Mouse (Mus musculus) cerebellum, postnatal 14 days (tissue): Measurements from ENCODE around the gene Myo1c.
"Not testable (repeated sequence)": the region's sequence is repeated elsewhere in the genome, so short reads cannot be mapped to it uniquely, and the experiment has no call there.

Experiments used
- DNase-seq, 2 experiments: peaks; one replicate each; pipeline ENCODE4 v3.0.0; 2021; ENCODE audit warnings: mixed read lengths in 2 of 2

Myo1c gene

GRCm38 (mm10) chr11:75669176-75669852 is 19.0 kb downstream of the Myo1c start:
- no peak for DNase-seq

GRCm38 (mm10) chr11:75669853-75670200 is 19.5 kb downstream of the Myo1c start:
- DNase-seq = no peak

GRCm38 (mm10) chr11:75671426-75672180 is 21.3 kb downstream of the Myo1c start:
- DNase-seq = no peak

- DNase-seq = no peak
Observed at GRCm38 (mm10) chr11:75673411-75673810, 23.1 kb downstream of the Myo1c start.

- no peak for DNase-seq
Observed at GRCm38 (mm10) chr11:75674875-75675274, 24.6 kb downstream of the Myo1c start.

- DNase-seq = no peak
Observed at GRCm38 (mm10) chr11:75677881-75678746, 27.8 kb downstream of the Myo1c start.

- DNase-seq = peak; percentile 98 to 99
Observed at GRCm38 (mm10) chr11:75678747-75679438, 28.6 kb downstream of the Myo1c start, which contains the start of gene Crk. Gene Crk (plus strand): TSS chr11:75679259.

GRCm38 (mm10) chr11:75679439-75680171 is 29.3 kb downstream of the Myo1c start:
- DNase-seq = no peak

GRCm38 (mm10) chr11:75684462-75684861 is 34.2 kb downstream of the Myo1c start:
- no peak for DNase-seq

GRCm38 (mm10) chr11:75684956-75685355 is 34.7 kb downstream of the Myo1c start:
- peak; percentile 24 to 30 for DNase-seq

GRCm38 (mm10) chr11:75687343-75687993 is 37.2 kb downstream of the Myo1c start:
- DNase-seq = no peak

- no peak for DNase-seq
Observed at GRCm38 (mm10) chr11:75688132-75688531, 37.8 kb downstream of the Myo1c start.

GRCm38 (mm10) chr11:75689977-75690376 is 39.7 kb downstream of the Myo1c start:
- no peak for DNase-seq

GRCm38 (mm10) chr11:75691047-75691446 is 40.7 kb downstream of the Myo1c start:
- DNase-seq = no peak

GRCm38 (mm10) chr11:75693570-75693969 is 43.3 kb downstream of the Myo1c start:
- DNase-seq = no peak

- not testable (repeated sequence) for DNase-seq
Observed at GRCm38 (mm10) chr11:75697464-75697863, 47.2 kb downstream of the Myo1c start.

GRCm38 (mm10) chr11:75700557-75700956 is 50.3 kb downstream of the Myo1c start:
- DNase-seq = no peak

- no peak for DNase-seq
Observed at GRCm38 (mm10) chr11:75702761-75703160, 52.5 kb downstream of the Myo1c start.

- no peak for DNase-seq
Observed at GRCm38 (mm10) chr11:75703748-75704147, 53.4 kb downstream of the Myo1c start.

- no peak for DNase-seq
Observed at GRCm38 (mm10) chr11:75713949-75714348, 63.6 kb downstream of the Myo1c start.

- peak in 1 of 2 experiments; percentile 24 for DNase-seq
Observed at GRCm38 (mm10) chr11:75715556-75715955, 65.3 kb downstream of the Myo1c start.
